Mouse (Mus musculus): ENCODE results near the gene Tgm1.

DNA sequence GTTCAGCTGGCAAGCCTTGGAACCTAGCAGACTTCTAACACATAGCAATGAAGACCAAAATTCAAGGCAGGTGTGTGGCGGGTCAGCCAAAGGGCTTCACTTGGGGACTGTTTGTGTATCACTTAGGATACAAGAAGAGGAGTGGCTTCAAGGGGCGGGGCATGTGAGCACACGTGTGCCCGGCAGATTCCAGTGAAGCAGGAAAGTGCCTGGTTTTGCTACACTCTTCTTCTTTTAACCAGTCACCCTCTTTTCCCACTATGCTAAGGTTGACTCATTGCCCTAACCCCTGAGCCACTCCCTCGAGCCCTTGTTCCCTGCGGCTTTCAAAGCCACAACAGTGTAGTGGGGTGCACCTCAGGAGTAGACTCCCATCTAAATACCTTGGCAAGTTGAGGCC lies 1.2 kb upstream of the Tgm1 start:
- no peak for TF ChIP-seq POLR2A (IDR thresholded peaks at IDR 0.05; ENCODE audit: control insufficient read depth, low read depth, low read length)
- TF ChIP-seq CTCF (IDR thresholded peaks at IDR 0.05; ENCODE audit: control insufficient read depth, insufficient read depth, insufficient replicate concordance, low read depth, low read length): no peak
